Mouse (Mus musculus): ENCODE measurements at regions not wholly inside any gene's neighbourhood (a gene's known extent, or its start where the extent isn't known, plus 50 kb on each side); places are given as distances from the start of the nearest gene placed in this dataset.

GRCm38 (mm10) chr13:111014142-111014541, 240.7 kb upstream of the Actbl2 start:
- ATAC-seq (ENCODE audit: extremely low read depth, insufficient number of reproducible peaks, low FRiP score, poor library complexity, severe bottlenecking), result no peak

GRCm38 (mm10) chr13:111030111-111030510, 224.7 kb upstream of the Actbl2 start:
- no peak for ATAC-seq (ENCODE audit: extremely low read depth, insufficient number of reproducible peaks, low FRiP score, poor library complexity, severe bottlenecking)

- no peak for ATAC-seq (ENCODE audit: extremely low read depth, insufficient number of reproducible peaks, low FRiP score, poor library complexity, severe bottlenecking)
These were observed 223.2 kb upstream of the Actbl2 start for GRCm38 (mm10) chr13:111031633-111032032.

- no peak for ATAC-seq (ENCODE audit: extremely low read depth, insufficient number of reproducible peaks, low FRiP score, poor library complexity, severe bottlenecking)
These were observed 211.2 kb upstream of the Actbl2 start for GRCm38 (mm10) chr13:111043637-111044036.

- no peak for ATAC-seq (ENCODE audit: extremely low read depth, insufficient number of reproducible peaks, low FRiP score, poor library complexity, severe bottlenecking)
These were observed 210.3 kb upstream of the Actbl2 start for GRCm38 (mm10) chr13:111044328-111045002.

GRCm38 (mm10) chr13:111050097-111050496, 204.7 kb upstream of the Actbl2 start:
- no peak for ATAC-seq (ENCODE audit: extremely low read depth, insufficient number of reproducible peaks, low FRiP score, poor library complexity, severe bottlenecking)

GRCm38 (mm10) chr13:111055817-111056216, 199.0 kb upstream of the Actbl2 start:
- no peak for ATAC-seq (ENCODE audit: extremely low read depth, insufficient number of reproducible peaks, low FRiP score, poor library complexity, severe bottlenecking)

- ATAC-seq (ENCODE audit: extremely low read depth, insufficient number of reproducible peaks, low FRiP score, poor library complexity, severe bottlenecking), result no peak
These were observed 167.1 kb upstream of the Actbl2 start for GRCm38 (mm10) chr13:111087753-111088152.

GRCm38 (mm10) chr13:111096071-111096470, 158.7 kb upstream of the Actbl2 start:
- ATAC-seq (ENCODE audit: extremely low read depth, insufficient number of reproducible peaks, low FRiP score, poor library complexity, severe bottlenecking), result no peak

- ATAC-seq (ENCODE audit: extremely low read depth, insufficient number of reproducible peaks, low FRiP score, poor library complexity, severe bottlenecking), result no peak
These were observed 157.5 kb upstream of the Actbl2 start for GRCm38 (mm10) chr13:111097336-111097735.

- no peak for ATAC-seq (ENCODE audit: extremely low read depth, insufficient number of reproducible peaks, low FRiP score, poor library complexity, severe bottlenecking)
These were observed 156.1 kb upstream of the Actbl2 start for GRCm38 (mm10) chr13:111098738-111099137.

- no peak for ATAC-seq (ENCODE audit: extremely low read depth, insufficient number of reproducible peaks, low FRiP score, poor library complexity, severe bottlenecking)
These were observed 155.6 kb upstream of the Actbl2 start for GRCm38 (mm10) chr13:111099252-111099651.

GRCm38 (mm10) chr13:111100448-111100847, 154.4 kb upstream of the Actbl2 start:
- ATAC-seq (ENCODE audit: extremely low read depth, insufficient number of reproducible peaks, low FRiP score, poor library complexity, severe bottlenecking), result no peak

GRCm38 (mm10) chr13:111104567-111105219, 150.1 kb upstream of the Actbl2 start:
- ATAC-seq (ENCODE audit: extremely low read depth, insufficient number of reproducible peaks, low FRiP score, poor library complexity, severe bottlenecking), result no peak

GRCm38 (mm10) chr13:111131108-111131507, 123.7 kb upstream of the Actbl2 start:
- ATAC-seq (ENCODE audit: extremely low read depth, insufficient number of reproducible peaks, low FRiP score, poor library complexity, severe bottlenecking), result no peak

- no peak for ATAC-seq (ENCODE audit: extremely low read depth, insufficient number of reproducible peaks, low FRiP score, poor library complexity, severe bottlenecking)
These were observed 118.4 kb upstream of the Actbl2 start for GRCm38 (mm10) chr13:111136392-111136791.

GRCm38 (mm10) chr13:111142757-111143420, 111.9 kb upstream of the Actbl2 start:
- ATAC-seq (ENCODE audit: extremely low read depth, insufficient number of reproducible peaks, low FRiP score, poor library complexity, severe bottlenecking), result no peak

- no peak for ATAC-seq (ENCODE audit: extremely low read depth, insufficient number of reproducible peaks, low FRiP score, poor library complexity, severe bottlenecking)
These were observed 110.1 kb upstream of the Actbl2 start for GRCm38 (mm10) chr13:111144721-111145120.

- no peak for ATAC-seq (ENCODE audit: extremely low read depth, insufficient number of reproducible peaks, low FRiP score, poor library complexity, severe bottlenecking)
These were observed 96.7 kb upstream of the Actbl2 start for GRCm38 (mm10) chr13:111157921-111158638.

GRCm38 (mm10) chr13:111159498-111159897, 95.3 kb upstream of the Actbl2 start:
- ATAC-seq (ENCODE audit: extremely low read depth, insufficient number of reproducible peaks, low FRiP score, poor library complexity, severe bottlenecking), result no peak

Data from neutrophil, adult 5-6 weeks (primary cell).